Mouse (Mus musculus): ENCODE measurements at regions not wholly inside any gene's neighbourhood (a gene's known extent, or its start where the extent isn't known, plus 50 kb on each side); places are given as distances from the start of the nearest gene placed in this dataset.

- Histone ChIP-seq H3K36me3 (no peaks in the 10 kb centered on the region), H3K9ac (no peak overlapping the region), H3K9me3 (no peaks in the 10 kb centered on the region), H3K27ac (no peak overlapping the region), H3K4me3 (no peak overlapping the region), H3K27me3 (no peaks in the 10 kb centered on the region), H3K4me1 (replicated peaks) (peaks cover 5% of the 10 kb centered on the region; the same call in 1 of the 2 replicates), H3K4me2 (no peak overlapping the region)
- WGBS, result 87% methylated on average over 2 of the region's 2 CpGs
- ATAC-seq (ENCODE audit: low FRiP score), result no peak
These were observed 169.1 kb upstream of the Klf4 start for GRCm38 (mm10) chr4:55701334-55701733.

GRCm38 (mm10) chr4:55699917-55700316 lies 167.7 kb upstream of the Klf4 start:
- H3K27ac ChIP-seq, result no peak overlapping the region
- no peak overlapping the region for H3K4me2 ChIP-seq
- H3K4me3 ChIP-seq, result no peak overlapping the region
- peaks cover 7% of the 10 kb centered on the region; the same call in 1 of the 2 replicates for H3K4me1 ChIP-seq (replicated peaks)
- ATAC-seq (ENCODE audit: low FRiP score), result no peak
- WGBS, result 75% methylated on average over 8 of the region's 8 CpGs
- H3K9me3 ChIP-seq, result no peaks in the 10 kb centered on the region
- H3K9ac ChIP-seq, result no peak overlapping the region
- H3K36me3 ChIP-seq, result no peaks in the 10 kb centered on the region
- no peaks in the 10 kb centered on the region for H3K27me3 ChIP-seq

- Histone ChIP-seq H3K27ac (no peak overlapping the region), H3K36me3 (no peaks in the 10 kb centered on the region), H3K27me3 (no peaks in the 10 kb centered on the region), H3K4me3 (no peak overlapping the region), H3K9ac (no peak overlapping the region), H3K4me1 (replicated peaks) (peaks cover 7% of the 10 kb centered on the region; the same call in 1 of the 2 replicates), H3K9me3 (no peaks in the 10 kb centered on the region), H3K4me2 (no peak overlapping the region)
- WGBS, result 80% methylated on average over 5 of the region's 5 CpGs
- no peak for ATAC-seq (ENCODE audit: low FRiP score)
These were observed 166.9 kb upstream of the Klf4 start for GRCm38 (mm10) chr4:55699161-55699560.

- Histone ChIP-seq H3K4me2 (no peak overlapping the region), H3K27me3 (no peaks in the 10 kb centered on the region), H3K9ac (no peak overlapping the region), H3K4me1 (replicated peaks) (peaks cover 7% of the 10 kb centered on the region; the same call in 1 of the 2 replicates), H3K36me3 (no peaks in the 10 kb centered on the region), H3K9me3 (no peaks in the 10 kb centered on the region), H3K4me3 (no peak overlapping the region), H3K27ac (no peak overlapping the region)
- no peak for ATAC-seq (ENCODE audit: low FRiP score)
- 52% methylated on average over 12 of the region's 12 CpGs for WGBS
These were observed 164.8 kb upstream of the Klf4 start for GRCm38 (mm10) chr4:55697108-55697507.

- H3K36me3 ChIP-seq, result no peaks in the 10 kb centered on the region
- 44% methylated on average over 1 of the region's 1 CpGs for WGBS
- H3K4me3 ChIP-seq, result no peak overlapping the region
- peaks cover 7% of the 10 kb centered on the region; the same call in 1 of the 2 replicates for H3K4me1 ChIP-seq (replicated peaks)
- H3K9ac ChIP-seq, result no peak overlapping the region
- ATAC-seq (ENCODE audit: low FRiP score), result no peak
- H3K27ac ChIP-seq, result no peak overlapping the region
- H3K9me3 ChIP-seq, result no peaks in the 10 kb centered on the region
- H3K4me2 ChIP-seq, result no peak overlapping the region
- H3K27me3 ChIP-seq, result no peaks in the 10 kb centered on the region
These were observed 164.2 kb upstream of the Klf4 start for GRCm38 (mm10) chr4:55696428-55696827.

GRCm38 (mm10) chr4:55695246-55695645 lies 163.0 kb upstream of the Klf4 start:
- H3K9me3 ChIP-seq, result no peaks in the 10 kb centered on the region
- no peak overlapping the region for H3K9ac ChIP-seq
- no peaks in the 10 kb centered on the region for H3K27me3 ChIP-seq
- H3K4me2 ChIP-seq, result no peak overlapping the region
- H3K4me3 ChIP-seq, result no peak overlapping the region
- WGBS, result 92% methylated on average over 1 of the region's 1 CpGs
- H3K36me3 ChIP-seq, result no peaks in the 10 kb centered on the region
- no peak overlapping the region for H3K27ac ChIP-seq
- ATAC-seq (ENCODE audit: low FRiP score), result no peak
- H3K4me1 ChIP-seq (replicated peaks), result peaks cover 7% of the 10 kb centered on the region; the same call in 1 of the 2 replicates

GRCm38 (mm10) chr4:55689479-55689878 lies 157.2 kb upstream of the Klf4 start:
- Histone ChIP-seq H3K4me3 (no peak overlapping the region), H3K4me1 (replicated peaks) (no peaks in the 10 kb centered on the region), H3K36me3 (no peaks in the 10 kb centered on the region), H3K9ac (no peak overlapping the region), H3K27ac (no peak overlapping the region), H3K27me3 (no peaks in the 10 kb centered on the region), H3K9me3 (no peaks in the 10 kb centered on the region), H3K4me2 (no peak overlapping the region)
- WGBS, result 85% methylated on average over 1 of the region's 1 CpGs
- ATAC-seq (ENCODE audit: low FRiP score), result no peak

- no peaks in the 10 kb centered on the region for H3K36me3 ChIP-seq
- H3K4me3 ChIP-seq, result no peak overlapping the region
- H3K4me1 ChIP-seq (replicated peaks), result no peaks in the 10 kb centered on the region
- H3K9me3 ChIP-seq, result no peaks in the 10 kb centered on the region
- no peak overlapping the region for H3K27ac ChIP-seq
- no peak overlapping the region for H3K4me2 ChIP-seq
- no peak for ATAC-seq (ENCODE audit: low FRiP score)
- H3K9ac ChIP-seq, result no peak overlapping the region
- H3K27me3 ChIP-seq, result no peaks in the 10 kb centered on the region
- WGBS, result 92% methylated on average over 3 of the region's 3 CpGs
These were observed 154.5 kb upstream of the Klf4 start for GRCm38 (mm10) chr4:55686771-55687170.

GRCm38 (mm10) chr4:55672288-55672687 lies 140.0 kb upstream of the Klf4 start:
- no peak for ATAC-seq (ENCODE audit: low FRiP score)
- H3K4me3 ChIP-seq, result no peak overlapping the region
- no peaks in the 10 kb centered on the region for H3K36me3 ChIP-seq

GRCm38 (mm10) chr4:55670258-55670657 lies 138.0 kb upstream of the Klf4 start:
- Histone ChIP-seq H3K27me3 (no peaks in the 10 kb centered on the region), H3K4me3 (no peak overlapping the region), H3K9me3 (no peaks in the 10 kb centered on the region), H3K9ac (no peak overlapping the region), H3K27ac (no peak overlapping the region), H3K36me3 (no peaks in the 10 kb centered on the region), H3K4me2 (no peak overlapping the region), H3K4me1 (replicated peaks) (no peaks in the 10 kb centered on the region)
- WGBS, result 85% methylated on average over 4 of the region's 4 CpGs
- ATAC-seq (ENCODE audit: low FRiP score), result no peak

More at GRCm38 (mm10) chr4:55672288-55672687, 140.0 kb upstream of the Klf4 start:
- no peak overlapping the region for H3K27ac ChIP-seq
- no peak overlapping the region for H3K4me2 ChIP-seq
- no peaks in the 10 kb centered on the region for H3K9me3 ChIP-seq
- no peak overlapping the region for H3K9ac ChIP-seq
- H3K4me1 ChIP-seq (replicated peaks), result no peaks in the 10 kb centered on the region
- no peaks in the 10 kb centered on the region for H3K27me3 ChIP-seq
- 59% methylated on average over 6 of the region's 6 CpGs for WGBS

- Histone ChIP-seq H3K27me3 (no peaks in the 10 kb centered on the region), H3K9ac (no peak overlapping the region), H3K4me3 (no peak overlapping the region), H3K4me2 (no peak overlapping the region), H3K9me3 (no peaks in the 10 kb centered on the region), H3K4me1 (replicated peaks) (peaks cover 3% of the 10 kb centered on the region; the same call in 1 of the 2 replicates), H3K36me3 (no peaks in the 10 kb centered on the region), H3K27ac (no peak overlapping the region)
- ATAC-seq (ENCODE audit: low FRiP score), result no peak
- WGBS, result 91% methylated on average over 4 of the region's 4 CpGs
These were observed 132.6 kb upstream of the Klf4 start for GRCm38 (mm10) chr4:55664822-55665221.

GRCm38 (mm10) chr4:55663856-55664255 lies 131.6 kb upstream of the Klf4 start:
- WGBS, result 21% methylated on average over 5 of the region's 5 CpGs
- no peaks in the 10 kb centered on the region for H3K36me3 ChIP-seq

GRCm38 (mm10) chr4:55662041-55662440 lies 129.8 kb upstream of the Klf4 start:
- Histone ChIP-seq H3K9ac (no peak overlapping the region), H3K27ac (no peak overlapping the region), H3K36me3 (no peaks in the 10 kb centered on the region), H3K27me3 (0 out of 2 replicates have a peak, but pooled peaks cover 2% of the 10 kb centered on the region), H3K9me3 (no peaks in the 10 kb centered on the region), H3K4me3 (no peak overlapping the region), H3K4me1 (replicated peaks) (peaks cover 3% of the 10 kb centered on the region; the same call in 1 of the 2 replicates), H3K4me2 (no peak overlapping the region)
- WGBS, result 66% methylated on average over 5 of the region's 5 CpGs
- ATAC-seq (ENCODE audit: low FRiP score), result no peak

More at GRCm38 (mm10) chr4:55663856-55664255, 131.6 kb upstream of the Klf4 start:
- no peaks in the 10 kb centered on the region for H3K27me3 ChIP-seq
- peaks cover 3% of the 10 kb centered on the region; the same call in 1 of the 2 replicates for H3K4me1 ChIP-seq (replicated peaks)
- no peak overlapping the region for H3K4me3 ChIP-seq
- no peak overlapping the region for H3K27ac ChIP-seq
- H3K4me2 ChIP-seq, result no peak overlapping the region
- ATAC-seq (ENCODE audit: low FRiP score), result no peak
- no peak overlapping the region for H3K9ac ChIP-seq
- no peaks in the 10 kb centered on the region for H3K9me3 ChIP-seq

All from hindbrain, embryonic 13.5 days (tissue).